Mouse (Mus musculus): ENCODE results near the gene Aif1l.
A peak's percentile ranks its signal among the peaks of the same experiment; 100 is the strongest.

The Aif1l gene

DNA sequence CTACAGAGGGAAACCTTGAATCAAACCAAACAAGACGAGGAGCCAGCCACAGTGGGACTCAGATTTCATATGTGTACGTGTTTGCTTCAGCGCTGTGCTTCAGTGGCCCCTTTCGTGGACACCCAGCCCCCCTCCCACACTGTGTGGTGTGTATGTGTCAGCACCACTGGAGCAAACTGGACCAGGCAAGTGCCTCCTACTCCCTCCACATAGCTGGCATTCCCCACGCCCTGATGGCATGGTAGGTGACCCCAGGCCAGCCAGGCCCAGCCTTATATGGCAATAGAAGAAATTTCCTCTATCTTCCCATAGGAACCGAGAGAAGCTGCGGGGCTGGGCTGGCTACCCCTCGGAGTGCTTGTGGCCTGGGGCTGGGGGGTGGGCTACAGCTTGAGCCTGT, 3.7 kb downstream of the Aif1l start:
- no peak for DNase-seq

DNA sequence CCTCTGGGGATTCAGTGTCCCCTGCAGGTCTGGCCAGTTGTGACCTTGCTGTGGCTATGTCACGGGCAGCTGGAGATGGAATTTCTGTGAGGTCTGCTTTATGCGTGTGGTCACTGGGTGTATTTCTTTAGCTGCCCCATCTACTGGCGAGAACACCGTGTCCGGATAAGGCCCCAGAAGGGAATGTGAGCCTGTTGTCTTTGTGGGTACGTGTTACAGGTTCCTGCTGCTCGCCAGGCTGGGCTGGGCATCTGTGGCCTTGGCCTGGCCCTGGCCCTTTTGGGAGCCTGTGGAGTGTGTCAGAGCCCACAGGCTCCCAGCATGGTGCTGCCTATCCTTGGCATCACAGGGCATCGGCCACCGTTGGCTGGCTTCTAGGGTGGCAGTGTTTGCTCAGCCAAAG, 4.8 kb downstream of the Aif1l start:
- DNase-seq = no peak

DNA sequence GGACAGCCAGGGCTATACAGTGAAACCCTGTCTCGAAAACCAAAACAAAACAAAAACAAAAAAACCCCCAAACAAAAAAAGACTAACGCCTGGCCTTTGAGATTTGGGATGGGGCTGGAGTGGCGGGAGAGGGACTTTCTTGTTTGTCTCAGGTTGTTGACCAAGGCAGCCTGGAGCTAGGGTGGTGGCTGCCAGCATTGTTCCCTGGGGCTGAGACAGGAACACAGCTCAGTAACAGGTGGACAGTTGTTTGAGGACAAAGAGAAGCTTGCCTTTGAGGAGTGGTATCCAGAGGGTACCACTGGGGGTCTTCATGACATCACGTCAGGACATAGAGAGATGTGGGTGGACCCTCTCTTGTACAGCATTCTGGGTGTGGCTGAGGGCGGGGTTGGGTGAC, 5.7 kb downstream of the Aif1l start:
- DNase-seq = no peak

DNA sequence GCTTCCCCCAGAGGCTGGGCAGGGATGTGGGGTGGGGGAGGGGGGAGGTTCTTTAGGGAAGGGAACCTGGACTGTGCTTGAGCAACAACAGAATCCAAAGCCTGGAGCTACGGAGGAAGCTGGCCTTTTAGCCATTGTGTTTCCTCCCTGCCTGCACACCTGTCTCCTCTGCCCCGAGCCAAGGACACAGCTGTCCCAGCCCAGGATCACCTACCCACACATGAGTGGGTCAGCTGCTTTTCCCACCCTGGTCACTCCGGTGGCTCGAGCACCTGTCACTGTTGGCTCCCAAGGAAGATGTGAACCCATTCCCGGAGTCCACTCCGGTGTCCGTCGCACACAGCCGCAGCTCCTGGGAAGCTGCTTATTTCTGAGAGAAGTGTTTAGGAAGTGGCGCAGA, 7.3 kb downstream of the Aif1l start:
- DNase-seq = no peak

DNA sequence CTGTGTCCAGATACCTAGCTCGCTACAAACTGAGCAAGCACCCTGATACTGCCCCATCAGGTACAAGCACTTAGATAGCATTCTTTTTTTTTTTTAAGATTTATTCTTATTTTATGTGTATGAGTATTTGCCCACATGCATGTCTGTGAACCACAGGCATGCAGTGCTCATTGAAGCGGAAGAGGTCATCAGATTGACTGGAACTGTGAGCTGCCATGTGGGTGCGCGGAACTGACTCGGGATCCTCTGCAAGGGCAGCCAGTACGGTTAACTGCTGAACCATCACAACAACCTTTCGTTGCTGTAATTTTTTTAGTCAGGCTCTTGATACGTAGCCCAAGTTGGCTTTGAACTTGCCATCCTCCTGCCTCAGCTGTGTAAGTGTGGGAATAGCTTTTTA, 11.0 kb downstream of the Aif1l start:
- DNase-seq = no peak

DNA sequence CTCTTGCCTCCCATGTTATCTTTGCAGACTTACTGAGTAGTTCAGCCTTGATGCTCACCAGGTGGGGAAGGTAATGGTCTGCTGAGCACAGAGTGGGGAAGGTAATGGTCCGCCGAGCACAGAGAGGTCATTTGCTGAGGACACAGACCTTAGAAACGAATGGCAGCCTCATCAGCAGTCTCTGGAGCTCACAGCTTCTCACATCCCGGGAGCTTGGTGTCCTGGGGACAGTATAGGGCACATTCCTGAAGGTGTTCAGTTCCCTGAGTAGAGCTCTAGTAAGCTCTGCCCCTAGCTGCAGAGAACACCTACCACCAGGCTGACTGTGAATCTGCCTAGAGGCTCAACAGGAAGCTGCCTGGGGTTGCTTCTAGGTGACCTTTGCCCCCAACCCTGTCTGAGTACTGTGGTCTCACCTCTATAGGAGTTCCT, 11.9 kb downstream of the Aif1l start:
- DNase-seq = no peak

DNA sequence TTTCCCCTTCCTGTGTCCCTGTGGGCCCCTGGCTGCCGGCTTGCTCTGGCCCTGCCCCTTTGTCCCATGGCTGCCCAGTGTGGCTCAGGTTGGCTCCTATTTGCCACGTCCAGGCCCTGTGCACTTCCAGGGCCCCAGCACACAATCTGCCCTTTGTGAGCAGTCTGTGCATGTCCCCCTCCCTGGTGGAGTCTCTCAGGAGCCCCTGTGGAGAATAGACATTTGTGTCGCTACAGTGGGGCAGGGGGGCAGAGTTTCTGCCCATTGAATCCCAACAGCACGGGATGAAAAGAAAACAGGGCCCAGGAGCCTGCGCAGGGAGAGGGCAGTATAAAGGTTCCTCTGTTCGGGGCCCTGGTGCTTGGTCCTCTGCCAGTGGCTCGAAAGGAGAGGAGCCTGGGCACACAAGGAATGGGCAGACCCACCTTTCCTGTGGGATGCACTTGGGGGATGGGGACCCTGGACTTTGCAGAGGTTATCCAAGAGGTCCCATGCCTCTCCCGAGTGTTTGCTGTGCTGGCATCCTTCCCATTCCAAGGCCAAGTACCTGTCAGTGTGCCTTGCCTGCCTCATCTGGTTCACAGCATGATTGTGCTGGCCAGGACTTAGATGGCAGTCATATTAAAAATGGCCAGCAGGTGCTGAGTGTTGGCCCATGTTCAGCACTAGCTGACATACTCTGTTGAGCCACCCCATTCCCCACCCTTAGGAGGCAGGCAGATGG, 12.7 kb downstream of the Aif1l start:
- no peak for DNase-seq

DNA sequence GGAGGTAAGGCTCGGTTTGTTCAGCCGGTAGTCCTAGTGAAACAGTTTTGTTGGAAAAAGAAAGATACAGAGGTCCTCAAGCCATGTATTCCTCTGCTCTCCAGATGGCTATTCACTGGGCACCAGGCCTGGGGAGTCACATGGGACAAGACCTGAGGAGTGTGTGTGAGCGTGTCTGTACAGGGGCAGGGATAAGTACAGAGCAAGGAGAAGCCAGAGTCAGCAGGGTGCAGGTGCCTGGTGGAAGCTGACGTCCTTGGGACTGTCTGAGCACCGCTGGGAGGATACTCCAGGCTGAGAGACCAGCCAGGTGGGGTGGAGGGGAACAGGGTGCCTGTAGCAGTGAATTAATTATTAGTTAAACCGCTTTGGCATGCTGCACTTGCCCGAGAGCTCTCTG, 13.6 kb downstream of the Aif1l start:
- no peak for DNase-seq

DNA sequence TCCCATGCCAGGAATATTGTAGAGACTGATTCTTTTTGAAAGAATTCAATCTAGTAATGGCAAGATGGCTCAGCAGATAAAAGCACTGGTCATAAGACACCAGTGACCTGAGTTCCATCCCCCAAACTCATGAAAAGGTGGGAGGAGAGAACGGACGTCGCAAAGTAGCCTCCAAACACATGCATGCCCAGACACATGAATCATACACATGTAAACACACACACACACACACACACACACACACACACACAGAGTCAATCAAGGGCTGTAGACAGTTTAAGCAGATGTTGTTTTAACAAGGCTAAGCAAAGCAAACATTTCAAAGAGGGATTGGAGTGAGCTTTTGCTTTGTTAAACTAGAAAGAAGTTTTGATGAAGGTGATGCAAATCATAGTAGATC, 14.3 kb downstream of the Aif1l start:
- DNase-seq = no peak

DNA sequence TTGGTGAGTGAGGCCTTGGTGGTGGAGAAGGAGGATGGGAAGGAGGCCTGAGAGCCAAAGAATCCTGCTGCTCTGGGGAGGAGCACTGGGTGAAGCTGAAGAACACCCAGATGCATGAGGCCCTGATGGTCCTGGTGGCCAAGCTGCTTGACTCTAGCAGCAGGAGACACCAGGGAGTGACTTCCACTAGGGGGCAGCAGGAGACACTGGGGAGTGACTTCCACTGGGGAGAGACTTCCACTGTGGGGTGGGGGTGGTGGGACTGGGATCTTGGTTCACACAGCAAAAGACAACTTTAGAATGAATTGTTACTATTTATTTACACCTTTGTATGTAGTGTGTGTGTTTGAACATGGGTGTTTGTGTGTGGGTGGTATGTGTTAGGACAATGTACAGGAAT, 15.2 kb downstream of the Aif1l start:
- peak; percentile 46 for DNase-seq

DNA sequence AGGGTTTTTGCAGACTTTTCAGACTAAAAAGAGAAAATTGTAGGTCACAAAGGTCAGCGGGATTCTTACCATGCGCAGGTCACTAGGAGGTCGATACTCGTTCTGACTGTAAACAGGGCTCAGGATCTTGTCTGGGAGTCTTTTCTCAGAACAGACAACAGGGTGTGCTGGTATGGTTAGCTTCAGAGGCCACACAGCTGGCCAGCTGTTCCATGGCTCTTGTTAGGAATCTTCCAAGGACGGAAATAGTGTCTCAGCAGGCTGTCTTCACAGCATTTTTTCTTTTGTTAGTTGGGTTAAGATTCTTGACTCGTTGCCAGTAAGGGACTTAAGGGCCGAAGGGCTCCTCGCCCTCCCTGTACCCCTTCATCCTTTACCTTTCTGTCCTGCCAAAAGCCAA, 16.9 kb downstream of the Aif1l start:
- no peak for DNase-seq

DNA sequence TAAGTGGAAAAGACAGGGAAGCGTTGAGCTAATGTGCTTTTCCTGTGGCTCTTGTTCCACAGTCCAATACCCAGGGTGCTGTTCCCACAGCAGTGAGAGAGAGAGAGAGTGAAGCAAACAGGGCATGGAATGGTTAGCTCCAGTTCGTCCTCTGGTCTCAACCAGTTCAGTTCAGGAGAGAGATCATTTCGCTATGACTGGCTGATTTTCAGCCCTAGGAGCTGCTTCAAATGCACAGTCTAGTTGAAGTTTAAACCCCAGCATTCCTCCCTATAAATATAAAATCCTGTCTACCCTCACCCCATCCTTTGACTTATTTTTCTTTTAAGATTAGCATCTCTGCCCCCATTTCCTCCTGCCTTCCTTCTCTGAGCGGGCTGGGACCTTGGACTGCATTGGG, 22.6 kb downstream of the Aif1l start:
- DNase-seq = no peak

DNA sequence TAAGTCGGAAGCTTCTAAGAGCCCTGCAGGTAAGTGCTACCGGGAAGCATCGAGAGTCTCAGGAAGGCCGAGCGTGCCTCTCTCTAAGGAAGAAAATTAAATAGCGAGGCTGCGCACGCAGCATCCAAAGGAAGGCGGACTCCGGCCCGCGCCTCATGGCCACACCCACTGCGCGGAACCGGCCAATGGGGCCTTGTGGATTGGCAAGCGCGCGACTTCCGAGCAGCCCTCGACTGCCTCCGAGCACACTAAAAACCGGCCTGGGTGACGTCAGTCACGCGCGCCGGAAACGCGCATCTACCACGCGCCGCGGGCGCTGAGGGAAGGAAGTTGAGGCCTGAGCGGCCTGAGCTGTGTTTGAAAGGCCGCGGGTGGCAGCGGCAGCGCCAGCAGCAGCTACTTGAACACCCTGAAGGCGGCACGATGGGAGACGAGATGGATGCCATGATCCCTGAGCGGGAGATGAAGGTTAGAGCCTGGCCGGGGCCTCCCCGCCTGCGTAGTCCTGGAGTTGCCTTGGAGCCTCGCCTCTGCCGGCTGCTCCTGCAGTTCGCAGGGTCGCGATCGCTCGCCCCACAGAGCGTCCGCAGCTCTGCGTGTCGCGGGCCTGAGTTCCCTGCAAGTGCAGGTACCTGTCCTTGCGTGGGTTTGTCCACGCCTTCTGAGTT, 24.3 kb downstream of the Aif1l start, which contains the start of gene Nup214:
TSS of gene Nup214 (plus strand) at position 296 of the 668 bp plus-strand sequence.
- DNase-seq = peak; percentile 100

DNA sequence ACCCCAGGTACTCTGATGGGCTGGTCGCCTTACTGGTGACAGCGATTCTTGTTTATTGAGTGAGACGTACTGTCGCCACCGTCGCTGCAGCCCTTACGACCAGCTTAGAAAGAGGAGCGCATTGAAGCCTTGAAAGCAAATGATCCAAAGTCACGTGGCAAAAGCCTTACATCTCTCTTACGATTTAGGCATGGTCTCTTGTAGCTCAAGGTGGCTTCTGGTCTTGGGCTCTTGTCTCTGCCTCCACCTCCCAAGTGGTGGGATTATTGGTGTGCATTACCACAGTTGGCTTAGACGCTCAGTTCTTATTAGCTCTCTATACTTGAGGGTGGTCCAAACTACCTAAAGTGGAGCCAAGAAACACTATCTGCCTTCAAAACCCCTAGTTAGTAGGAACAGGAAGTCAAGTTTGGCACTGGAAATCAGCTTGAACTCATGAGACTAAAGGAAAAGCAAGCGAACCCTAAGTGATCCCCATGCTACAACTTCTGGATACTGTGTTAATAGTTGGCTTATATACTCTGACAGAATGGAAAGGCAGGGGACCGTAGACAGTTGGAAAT, 25.0 kb downstream of the Aif1l start:
- DNase-seq = no peak

DNA sequence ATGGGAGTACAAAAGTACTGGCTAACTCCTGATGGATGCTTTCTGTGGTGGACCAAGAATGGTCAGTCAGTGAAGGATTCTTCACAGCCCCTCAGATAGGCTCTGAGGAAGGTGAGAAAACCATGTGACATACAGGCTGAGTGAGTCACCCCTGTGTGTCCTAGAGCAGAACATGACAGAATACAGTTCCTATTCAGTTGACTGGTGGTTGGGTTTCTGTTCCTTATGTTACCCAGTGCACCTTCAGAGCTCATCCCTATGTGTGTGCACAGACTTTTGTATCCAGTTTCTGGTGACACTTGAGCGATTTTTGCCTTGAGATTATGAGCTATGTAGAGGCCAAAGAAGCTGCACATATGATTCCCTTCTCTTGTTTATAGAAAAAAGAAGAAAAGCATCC, 37.8 kb downstream of the Aif1l start:
- no peak for DNase-seq

DNA sequence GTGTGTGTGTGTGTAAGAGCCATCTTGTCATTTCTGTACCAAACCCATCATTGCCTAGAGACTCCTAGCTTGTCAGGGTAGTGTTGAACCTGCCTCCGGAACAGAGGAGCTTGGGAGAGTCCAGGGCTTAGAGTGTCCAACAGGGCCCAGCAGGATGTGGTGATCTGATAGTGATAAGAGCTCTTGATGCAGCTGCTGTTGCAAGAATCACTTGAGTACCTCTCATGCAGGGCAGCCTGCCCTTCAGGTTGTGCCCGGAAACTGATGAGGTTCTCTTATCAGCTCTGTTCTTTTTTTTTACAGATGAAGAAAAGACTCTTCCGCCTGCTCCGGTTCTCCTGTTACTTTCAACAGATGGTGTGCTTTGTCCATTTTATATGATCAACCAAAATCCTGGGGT, 41.0 kb downstream of the Aif1l start:
- no peak for DNase-seq

DNA sequence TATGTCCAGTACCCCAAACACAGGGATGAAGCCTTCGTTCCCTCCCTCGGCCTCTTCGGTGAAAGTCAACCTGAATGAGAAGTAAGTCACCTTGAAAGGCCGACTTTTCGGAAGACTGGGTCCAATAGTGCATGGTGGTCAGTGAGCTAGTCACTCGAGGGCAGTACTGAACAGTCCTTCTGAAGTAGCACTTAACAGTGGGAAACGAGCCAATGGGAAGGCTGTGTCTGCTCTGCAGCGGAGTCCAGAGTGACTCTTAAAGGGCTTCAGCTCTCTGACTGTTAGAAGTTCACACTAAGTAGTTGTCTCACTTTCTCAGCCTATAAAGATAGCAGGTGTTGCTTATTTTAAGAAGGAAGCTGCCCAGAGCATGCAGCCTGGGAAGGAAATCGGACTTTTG, 45.0 kb downstream of the Aif1l start:
- DNase-seq = no peak

DNA sequence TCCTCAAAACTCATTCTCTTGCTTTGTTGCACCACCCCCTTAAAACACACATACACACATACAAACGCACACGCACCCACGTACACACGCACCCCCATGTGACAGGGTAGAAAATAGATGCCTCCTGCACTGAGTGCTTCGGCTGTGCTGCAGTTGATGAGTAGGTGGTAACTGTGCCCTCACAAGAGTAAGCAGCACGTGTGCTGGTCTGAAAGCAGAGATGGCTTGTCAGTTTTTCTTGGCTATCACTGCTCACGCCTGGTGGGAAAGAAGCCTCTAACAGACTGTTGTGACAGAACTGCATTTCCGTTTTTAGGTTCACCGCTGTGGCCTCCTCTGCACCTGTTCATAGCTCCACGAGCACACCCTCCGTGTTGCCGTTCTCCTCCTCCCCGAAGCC, 46.1 kb downstream of the Aif1l start:
- DNase-seq = no peak

DNA sequence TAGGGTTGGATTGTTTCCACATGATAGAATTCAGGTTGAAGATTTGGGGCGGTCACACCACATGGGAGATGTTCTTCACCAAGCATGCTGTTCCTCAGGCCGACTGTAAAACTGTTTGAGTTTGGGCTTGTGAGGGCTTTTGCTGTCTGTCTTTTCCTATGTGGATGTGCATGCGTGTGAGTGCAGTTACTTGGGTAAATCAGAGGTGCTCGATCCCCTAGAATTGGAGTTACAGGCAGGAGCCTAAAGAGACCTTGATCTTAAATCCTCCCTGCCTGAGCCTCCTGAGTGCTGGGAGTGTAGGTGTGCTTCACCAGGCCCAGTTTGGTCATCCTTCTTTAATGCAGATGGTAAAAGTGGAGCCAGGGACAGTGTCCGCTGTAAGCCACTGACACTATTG, 47.6 kb downstream of the Aif1l start:
- no peak for DNase-seq

DNA sequence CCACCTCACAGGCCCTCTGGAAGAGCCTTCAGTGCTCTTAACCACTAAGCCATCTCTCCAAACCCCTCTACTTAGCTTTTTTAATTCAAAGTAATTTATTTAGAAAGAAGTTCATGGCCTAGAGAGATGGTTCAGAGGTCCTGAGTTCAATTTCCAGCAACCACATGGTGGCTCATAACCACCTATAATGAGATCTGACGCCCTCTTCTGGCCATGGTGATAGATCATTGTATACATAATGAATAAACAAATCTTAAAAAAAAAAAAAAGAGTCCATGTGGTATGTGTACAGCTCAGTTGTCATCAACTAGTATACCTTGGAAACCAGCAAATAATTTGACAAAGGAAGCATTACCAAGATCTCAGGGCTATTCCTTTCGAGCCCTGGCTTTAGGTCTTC, 48.5 kb downstream of the Aif1l start:
- DNase-seq = peak; percentile 5

DNA sequence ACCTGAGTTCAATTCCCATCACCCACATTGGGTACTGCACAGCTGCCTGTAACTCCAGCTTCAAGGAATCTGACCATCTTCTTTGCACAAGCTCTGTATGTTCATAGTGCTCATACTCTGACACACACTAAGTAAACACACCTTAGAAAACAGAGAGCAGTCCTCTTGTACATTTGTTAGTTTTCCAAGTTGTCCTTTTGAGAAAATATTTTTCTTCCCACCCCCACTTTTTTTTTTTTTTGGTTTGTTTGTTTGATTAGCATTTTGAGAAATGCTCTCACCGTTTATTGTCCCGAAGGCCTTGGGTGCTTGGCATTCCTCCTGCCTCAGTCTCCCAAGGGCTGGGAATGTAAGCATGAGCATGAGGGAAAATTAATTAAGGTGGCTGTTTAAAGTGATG, 58.4 kb downstream of the Aif1l start:
- DNase-seq = no peak

DNA sequence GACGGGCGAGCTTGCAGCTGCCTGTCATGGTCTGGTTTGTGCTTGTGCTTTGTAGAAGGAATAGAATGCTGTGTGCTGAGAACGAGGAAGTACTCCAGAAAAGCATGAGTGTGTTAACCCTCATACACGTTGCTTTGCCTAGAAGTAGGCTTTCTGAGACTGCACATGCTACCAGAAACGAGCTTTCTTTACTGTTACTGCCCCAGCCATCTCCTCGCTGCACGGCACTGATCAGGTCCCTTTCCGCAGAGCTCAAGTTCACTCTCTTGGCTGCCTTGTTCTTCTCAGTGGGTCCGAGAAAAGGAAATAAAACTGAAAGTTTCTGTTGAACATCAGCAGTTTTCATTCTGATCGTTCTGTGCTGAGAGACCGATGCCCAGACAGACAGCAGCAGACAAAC, 58.8 kb downstream of the Aif1l start:
- no peak for DNase-seq

DNA sequence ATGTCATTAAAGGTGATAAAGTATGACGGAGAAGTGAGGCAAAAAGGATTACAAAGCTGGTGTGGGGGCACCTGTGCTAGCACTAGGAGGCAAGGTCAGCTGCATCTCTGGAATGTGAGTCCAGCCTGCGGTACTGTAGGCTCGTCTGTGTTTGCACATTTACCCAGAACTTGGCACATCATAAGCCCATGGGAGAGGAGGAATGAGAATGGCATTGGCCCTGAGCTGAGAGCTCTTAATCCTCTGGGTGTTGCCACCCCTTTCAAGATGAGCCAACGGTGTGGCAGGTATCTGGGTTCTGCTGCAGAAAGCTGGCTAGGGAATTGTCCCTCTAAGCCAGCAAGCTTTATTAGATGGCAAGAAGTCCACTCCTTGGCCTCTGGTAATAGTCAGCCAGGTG, 69.8 kb downstream of the Aif1l start:
- no peak for DNase-seq

DNA sequence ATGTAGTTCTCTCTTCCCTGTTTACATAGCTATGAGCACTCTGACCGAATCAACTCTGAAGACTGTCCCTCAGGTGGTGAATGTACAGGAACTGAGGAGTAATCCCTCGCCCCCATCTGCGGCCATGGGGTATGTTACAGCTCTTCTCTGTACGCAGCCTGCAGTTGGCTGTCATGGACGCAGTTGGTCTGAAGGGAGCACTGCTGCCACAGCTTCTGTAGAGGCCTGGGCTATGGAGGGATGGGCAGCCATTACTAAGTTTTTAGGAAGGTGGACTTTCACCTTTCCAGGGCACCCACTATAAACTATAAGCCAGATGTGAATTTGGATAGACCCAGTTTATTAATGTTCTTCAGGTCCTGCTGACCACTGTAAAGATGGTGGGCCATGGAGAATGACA, 70.3 kb downstream of the Aif1l start:
- DNase-seq = no peak

All from embryo, embryonic 11 days (tissue).